Comparison of ENCODE assay signal across 31 mouse cellular contexts in genomic region chr1:151858474-151858873, GRCm38 (mm10).
"Had no signal": no experiment of that assay in that cellular context is flagged by ENCODE, and none has a peak within 500 bp of the region (broad histone marks: within the 10 kb centered on the region; RNA-seq: fewer than 3 reads in every experiment).

No protein-coding gene starts in this region.

- H3K9me3 ChIP-seq: limb, embryonic 10.5 days; limb, embryonic 12.5 days; limb, embryonic 13.5 days; limb, embryonic 15.5 days; liver, embryonic 12.5 days; liver, embryonic 13.5 days; liver, embryonic 15.5 days; lung, embryonic 15.5 days; megakaryocyte, embryonic 14.5 days; midbrain, embryonic 10.5 days; midbrain, embryonic 12.5 days; midbrain, embryonic 13.5 days; midbrain, embryonic 15.5 days; neural tube, embryonic 12.5 days; neural tube, embryonic 13.5 days had no signal

- H3K36me3 ChIP-seq: limb, embryonic 10.5 days; limb, embryonic 12.5 days; limb, embryonic 13.5 days; limb, embryonic 15.5 days; liver, embryonic 12.5 days; liver, embryonic 13.5 days; liver, embryonic 15.5 days; lung, embryonic 15.5 days; midbrain, embryonic 10.5 days; midbrain, embryonic 12.5 days; midbrain, embryonic 13.5 days; midbrain, embryonic 15.5 days; neural tube, embryonic 12.5 days; neural tube, embryonic 13.5 days had no signal

- H3K4me2 ChIP-seq: limb, embryonic 12.5 days; limb, embryonic 13.5 days; limb, embryonic 15.5 days; liver, embryonic 11.5 days; liver, embryonic 12.5 days; liver, embryonic 13.5 days; liver, embryonic 15.5 days; lung, embryonic 14.5 days; lung, embryonic 15.5 days; midbrain, embryonic 12.5 days; midbrain, embryonic 13.5 days; midbrain, embryonic 15.5 days; neural tube, embryonic 12.5 days; neural tube, embryonic 13.5 days had no signal

- H3K9ac ChIP-seq: limb, embryonic 12.5 days; limb, embryonic 13.5 days; limb, embryonic 15.5 days; liver, embryonic 12.5 days; liver, embryonic 13.5 days; liver, embryonic 14.5 days; liver, embryonic 15.5 days; liver, postnatal 0 days; lung, embryonic 14.5 days; lung, embryonic 15.5 days; midbrain, embryonic 12.5 days; midbrain, embryonic 13.5 days; midbrain, embryonic 15.5 days; neural tube, embryonic 12.5 days; neural tube, embryonic 13.5 days had no signal

- ATAC-seq: liver, embryonic 12.5 days; liver, postnatal 0 days; lung, postnatal 0 days; midbrain, embryonic 13.5 days; midbrain, embryonic 15.5 days; midbrain, embryonic 16.5 days had no signal

- DNase-seq: left cerebral cortex, postnatal 4 days; liver; liver, embryonic 13.5 days; liver, postnatal 0 days; lung, adult 18-20 months; lung, adult 2 months; lung, embryonic 14.5 days; lung, postnatal 10 days; lung, postnatal 14 days; lung, postnatal 36 days; lung, postnatal 4 days had no signal

- H3K4me1 ChIP-seq: limb, embryonic 10.5 days; limb, embryonic 15.5 days; liver, embryonic 12.5 days; liver, embryonic 13.5 days; liver, embryonic 15.5 days; midbrain, embryonic 10.5 days; midbrain, embryonic 12.5 days; midbrain, embryonic 13.5 days; midbrain, embryonic 15.5 days; neural tube, embryonic 12.5 days; neural tube, embryonic 13.5 days had no signal

- H3K27ac ChIP-seq: limb, embryonic 10.5 days; limb, embryonic 12.5 days; limb, embryonic 13.5 days; limb, embryonic 15.5 days; liver, embryonic 12.5 days; liver, embryonic 13.5 days; liver, embryonic 14.5 days; liver, embryonic 15.5 days; lung, embryonic 15.5 days; macrophage; midbrain, embryonic 10.5 days; midbrain, embryonic 12.5 days; midbrain, embryonic 13.5 days; midbrain, embryonic 15.5 days; neural tube, embryonic 12.5 days; neural tube, embryonic 13.5 days had no signal

- H3K27me3 ChIP-seq: limb, embryonic 12.5 days; limb, embryonic 13.5 days; limb, embryonic 15.5 days; liver, embryonic 12.5 days; liver, embryonic 13.5 days; liver, embryonic 15.5 days; lung, embryonic 15.5 days; midbrain, embryonic 12.5 days; midbrain, embryonic 13.5 days; midbrain, embryonic 15.5 days; neural tube, embryonic 12.5 days; neural tube, embryonic 13.5 days had no signal

- H3K4me3 ChIP-seq: limb, embryonic 10.5 days; limb, embryonic 12.5 days; limb, embryonic 13.5 days; limb, embryonic 15.5 days; liver, embryonic 12.5 days; liver, embryonic 13.5 days; liver, embryonic 15.5 days; lung, embryonic 15.5 days; megakaryocyte, embryonic 14.5 days; midbrain, embryonic 10.5 days; midbrain, embryonic 12.5 days; midbrain, embryonic 13.5 days; midbrain, embryonic 15.5 days; myocyte; neural tube, embryonic 12.5 days; neural tube, embryonic 13.5 days had no signal
